Mouse (Mus musculus) adrenal gland, postnatal 4 days (tissue): ENCODE data around the gene Cx3cl1. TPM values are rescaled to one million over a fixed set of nuclear protein-coding genes. Genes with fewer than 3 reads are reported as not detected.

Experiments used
- DNase-seq, 2 experiments: peaks; one replicate each; pipeline ENCODE4 v3.0.0; 2021 to 2022; ENCODE audit warnings: low spot score in 2 of 2, mixed read lengths in 2 of 2
- long read RNA-seq, 2 experiments: library from polyadenylated mRNA; stranded (forward); transcript quantifications; one replicate each; pipeline ENCODE4 v2.0.0; 2021
- total RNA-seq, 2 experiments: library from RNA; stranded (reverse); gene quantifications; 2 replicates each; pipeline ENCODE4 v1.2.3; 2021

Cx3cl1 gene
- 10 to 100 TPM; 18.8 to 21.1 TPM for total RNA-seq
- long read RNA-seq, experiment 1, partial matches to known transcripts: 0 of 20 reads
- long read RNA-seq, experiment 1, other reads (novel, unspliced or antisense): 16 of 20 reads
- long read RNA-seq, experiment 2, partial matches to known transcripts: 0 of 19 reads
- long read RNA-seq, experiment 2, other reads (novel, unspliced or antisense): 16 of 19 reads

GRCm38 (mm10) chr8:94771941-94772670 lies at the start of gene Cx3cl1:
Gene Cx3cl1, plus strand, starts transcription at chr8:94772009.
- peak; percentile 41 to 57 for DNase-seq

- no peak for DNase-seq
Observed at GRCm38 (mm10) chr8:94725998-94726397, 45.8 kb upstream of the Cx3cl1 start.

GRCm38 (mm10) chr8:94729301-94729700 lies 42.5 kb upstream of the Cx3cl1 start:
- DNase-seq: no peak

GRCm38 (mm10) chr8:94733821-94734465 lies 37.9 kb upstream of the Cx3cl1 start:
- no peak for DNase-seq

- no peak for DNase-seq
Observed at GRCm38 (mm10) chr8:94734735-94735350, 37.0 kb upstream of the Cx3cl1 start.

GRCm38 (mm10) chr8:94735426-94736094 lies 36.2 kb upstream of the Cx3cl1 start:
- DNase-seq: no peak

- no peak for DNase-seq
Observed at GRCm38 (mm10) chr8:94739829-94740228, 32.0 kb upstream of the Cx3cl1 start.

GRCm38 (mm10) chr8:94740591-94740990 lies 31.2 kb upstream of the Cx3cl1 start:
- DNase-seq: no peak

GRCm38 (mm10) chr8:94741726-94742125 lies 30.1 kb upstream of the Cx3cl1 start:
- DNase-seq: no peak

GRCm38 (mm10) chr8:94744484-94744883 lies 27.3 kb upstream of the Cx3cl1 start:
- no peak for DNase-seq

GRCm38 (mm10) chr8:94744972-94745371 lies 26.8 kb upstream of the Cx3cl1 start:
- no peak for DNase-seq

- DNase-seq: no peak
Observed at GRCm38 (mm10) chr8:94745476-94746184, 26.2 kb upstream of the Cx3cl1 start, which contains the start of gene Ccl22. Gene Ccl22, plus strand, starts transcription at chr8:94745590.

- no peak for DNase-seq
Observed at GRCm38 (mm10) chr8:94746832-94747231, 25.0 kb upstream of the Cx3cl1 start.

GRCm38 (mm10) chr8:94748363-94748762 lies 23.4 kb upstream of the Cx3cl1 start:
- no peak for DNase-seq

- DNase-seq: no peak
Observed at GRCm38 (mm10) chr8:94749942-94750341, 21.9 kb upstream of the Cx3cl1 start.

- DNase-seq: no peak
Observed at GRCm38 (mm10) chr8:94751023-94751849, 20.6 kb upstream of the Cx3cl1 start.

GRCm38 (mm10) chr8:94754006-94754405 lies 17.8 kb upstream of the Cx3cl1 start:
- DNase-seq: no peak

GRCm38 (mm10) chr8:94754486-94754885 lies 17.3 kb upstream of the Cx3cl1 start:
- DNase-seq: no peak

- no peak for DNase-seq
Observed at GRCm38 (mm10) chr8:94767035-94767434, 4.8 kb upstream of the Cx3cl1 start.

- no peak for DNase-seq
Observed at GRCm38 (mm10) chr8:94770945-94771344, 864 bp upstream of the Cx3cl1 start.
